Mouse (Mus musculus): ENCODE measurements around the gene Olfr943.

Olfr943 gene

DNA sequence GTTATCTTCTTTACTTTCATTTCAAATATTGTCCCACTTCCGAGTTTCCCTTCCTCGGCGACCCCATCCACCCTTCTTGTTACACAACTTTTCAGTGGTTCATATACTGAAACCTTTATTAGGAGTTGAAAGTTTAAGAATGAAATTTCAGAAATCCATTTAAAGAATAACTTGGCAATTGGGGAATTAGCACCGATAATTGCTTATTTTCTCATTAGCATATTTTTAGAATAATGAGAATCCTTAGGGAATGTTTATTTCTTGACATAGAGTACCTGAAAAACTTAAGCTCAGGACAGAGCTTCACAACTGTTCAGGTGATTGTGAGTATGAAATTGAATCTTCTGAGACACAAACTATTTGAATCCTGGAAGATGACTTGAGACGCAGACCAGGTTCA, at the start of gene Olfr943:
Gene Olfr943 (plus strand): TSS at position 301 of the 400 bp plus-strand sequence.
- DNase-seq (ENCODE audit: low read depth) = no peak

- no peak for DNase-seq (ENCODE audit: low read depth)
These were observed 38.8 kb upstream of the Olfr943 start for GRCm38 (mm10) chr9:39127326-39127725.

DNA sequence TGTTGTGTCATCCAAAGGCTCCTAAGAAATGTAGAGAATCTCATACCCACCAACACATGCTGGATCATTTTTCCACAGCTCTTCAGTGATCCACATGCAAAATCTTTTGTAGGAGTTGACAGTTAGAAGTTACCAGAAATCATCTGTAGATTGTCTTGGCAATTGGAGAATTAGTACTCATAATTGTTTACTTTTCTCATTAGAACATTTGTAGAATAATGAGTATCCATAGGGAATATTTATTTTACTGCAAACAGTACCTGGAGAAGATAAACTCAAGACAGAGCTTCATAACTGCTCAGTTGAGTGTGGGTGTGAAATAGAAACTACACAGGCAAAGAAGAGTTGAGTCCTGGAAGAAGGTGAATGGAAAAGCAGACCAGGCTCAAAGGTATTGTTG, 38.3 kb upstream of the Olfr943 start, which contains the start of gene Olfr27:
Gene Olfr27 (plus strand): TSS at position 301 of the 400 bp plus-strand sequence.
- DNase-seq (ENCODE audit: low read depth) = no peak

DNA sequence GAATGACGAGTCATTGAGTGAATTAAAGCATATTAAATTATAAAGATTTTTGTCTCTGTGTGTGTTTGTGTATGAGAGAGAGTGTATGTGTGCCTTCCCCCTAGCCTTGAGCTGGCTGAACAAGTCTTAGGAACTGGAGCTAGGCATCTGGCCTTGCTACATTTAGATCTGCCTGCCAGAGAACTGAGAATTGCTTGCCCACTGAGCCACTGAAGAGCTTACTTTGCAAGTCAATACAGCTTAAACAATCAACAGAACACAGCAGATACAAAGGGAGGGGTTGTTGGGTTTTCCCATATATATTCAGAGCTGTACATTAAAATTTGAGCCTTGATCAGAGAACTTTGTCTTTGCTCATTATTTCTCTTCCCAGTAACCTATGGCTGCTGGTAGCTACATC, 13.7 kb upstream of the Olfr943 start:
- DNase-seq (ENCODE audit: low read depth) = no peak

DNA sequence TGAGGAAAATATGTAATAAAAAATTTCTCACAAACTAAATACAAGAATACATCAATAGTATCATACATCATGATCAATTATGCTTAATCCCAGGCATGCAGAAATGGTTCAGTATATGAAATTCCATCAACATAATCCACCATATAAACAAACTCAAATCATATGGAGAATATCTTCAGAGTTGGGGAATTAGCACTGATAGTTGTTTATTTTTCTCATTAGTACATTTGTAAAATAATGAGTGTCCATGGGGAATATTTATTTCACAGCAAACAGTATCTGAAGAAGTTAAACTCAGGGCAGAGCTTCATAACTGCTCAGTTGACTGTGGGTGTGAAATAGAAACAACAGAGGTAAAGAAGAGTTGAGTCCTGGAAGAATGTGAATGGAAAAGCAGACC, 35.5 kb downstream of the Olfr943 start, which contains the start of gene Olfr944:
Gene Olfr944 (plus strand): TSS at position 301 of the 400 bp plus-strand sequence.
- no peak for DNase-seq (ENCODE audit: low read depth)

All from induced T-regulatory cell, adult 2 months (primary cell).